Mouse (Mus musculus) brain, embryonic 14.5 days (tissue): ENCODE data around the gene Ppp1r12b.

ENCODE experiments used
- CTCF ChIP-seq: fragments of 200-500 bp; IDR thresholded peaks from 2 replicates; pipeline ENCODE4 v1.5.1; 2012; ENCODE audit warnings: inconsistent platforms, mild to moderate bottlenecking, moderate library complexity, borderline replicate concordance; ENCODE audit not compliant: insufficient read depth, insufficient read length; ENCODE audit errors: extremely low read depth
- POLR2A ChIP-seq: fragments of 200-500 bp; IDR thresholded peaks from 2 replicates; pipeline ENCODE4 v1.6.1; 2012; ENCODE audit warnings: mild to moderate bottlenecking, inconsistent platforms, borderline replicate concordance; ENCODE audit not compliant: poor library complexity, insufficient read depth, insufficient read length, severe bottlenecking; ENCODE audit errors: extremely low read depth

DNA sequence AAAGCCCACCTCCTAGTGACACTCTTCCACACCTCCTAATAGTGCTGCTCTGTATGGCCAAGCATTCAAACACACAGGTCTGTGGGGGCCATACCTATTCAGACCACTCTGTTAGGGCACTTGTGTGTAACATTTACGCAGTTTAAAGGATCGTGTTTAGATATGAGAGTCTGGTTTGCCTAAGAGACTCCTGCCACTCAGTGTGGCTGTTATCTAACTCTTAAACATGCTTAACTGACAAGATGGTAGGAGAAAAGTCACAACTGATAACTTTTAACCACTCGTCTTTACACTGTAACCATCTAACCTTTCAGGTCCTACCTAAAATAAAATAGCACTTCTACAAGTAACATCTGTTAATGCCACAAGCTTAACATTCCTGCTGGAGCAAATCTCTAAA lies 134.9 kb downstream of the Ppp1r12b start:
- no peak for TF ChIP-seq POLR2A
- TF ChIP-seq CTCF: no peak
